Mouse (Mus musculus) lung, adult 2 months (tissue): ENCODE data around the gene Spata5. TPM values are rescaled to one million over a fixed set of nuclear protein-coding genes. Genes with fewer than 3 reads are reported as not detected.

ENCODE experiments used
- DNase-seq: peaks from one replicate; pipeline ENCODE4 v3.0.0; 2022
- H3K4me1 ChIP-seq: fragments of 200-500 bp; 2 replicates; pipeline ENCODE4 v1.6.1; 2011; ENCODE audit warnings: low read length; ENCODE audit not compliant: control insufficient read depth, insufficient read depth
- H3K4me3 ChIP-seq: fragments of 200-500 bp; replicated peaks from 2 replicates; pipeline ENCODE3; 2011; ENCODE audit warnings: low read depth, mild to moderate bottlenecking, control low read depth, low read length; ENCODE audit errors: extremely low read depth
- CTCF ChIP-seq: fragments of 200-500 bp; IDR thresholded peaks from 2 replicates; pipeline ENCODE4 v1.5.1; 2011; ENCODE audit warnings: mild to moderate bottlenecking, low read length, control low read depth; ENCODE audit not compliant: insufficient read depth
- POLR2A ChIP-seq: fragments of 200-500 bp; IDR thresholded peaks from 2 replicates; pipeline ENCODE4 v1.6.1; 2011; ENCODE audit warnings: low read depth, mild to moderate bottlenecking, control low read depth, low read length, borderline replicate concordance; ENCODE audit errors: extremely low read depth
- WGBS: fragments of 180-500 bp; shearing (Covaris S2); methylation state at CpG from one replicate; pipeline ENCODE4 v1.1.7; 2018; 5-methylcytosine and 5-hydroxymethylcytosine counted together
- polyA plus RNA-seq: library from polyadenylated mRNA; depleted of rRNA; stranded (reverse); fragments of >200 nt; gene quantifications from 2 replicates; pipeline ENCODE4 v1.2.3, GENCODE M21; 2012; rRNA removed

The Spata5 gene
- 0.92 and 2.4 TPM in 2 replicates for polyA plus RNA-seq

- TF ChIP-seq POLR2A (peak; percentile 90; the same call in 1 of the 2 replicates), CTCF (no peak)
- WGBS, result under 1% methylated on average over 47 of the region's 50 CpGs
- DNase-seq, result peak; percentile 92
- H3K4me3 ChIP-seq, result peak within 1 kb of the TSS; percentile 75
- H3K4me1 ChIP-seq, result peaks cover 3% of the 10 kb centered on the region; the same call in 1 of the 2 replicates
Observed at GRCm38 (mm10) chr3:37419458-37419991, at the start of gene Spata5. Gene Spata5, plus strand, starts transcription at chr3:37419896.

GRCm38 (mm10) chr3:37370407-37370806, 49.3 kb upstream of the Spata5 start:
- no peaks in the 10 kb centered on the region for H3K4me1 ChIP-seq
- no peak for DNase-seq
- TF ChIP-seq CTCF, result no peak
- TF ChIP-seq POLR2A, result no peak
- 46% methylated on average over 4 of the region's 4 CpGs for whole genome bisulfite sequencing
- H3K4me3 ChIP-seq, result no peak overlapping the region

GRCm38 (mm10) chr3:37373712-37374111, 46.0 kb upstream of the Spata5 start:
- H3K4me1 ChIP-seq, result no peaks in the 10 kb centered on the region
- WGBS, result 76% methylated on average over 11 of the region's 11 CpGs
- no peak for DNase-seq

GRCm38 (mm10) chr3:37377926-37378325, 41.8 kb upstream of the Spata5 start:
- 63% methylated on average over 6 of the region's 6 CpGs for WGBS

More at GRCm38 (mm10) chr3:37373712-37374111, 46.0 kb upstream of the Spata5 start:
- TF ChIP-seq POLR2A, result no peak
- no peak for TF ChIP-seq CTCF
- H3K4me3 ChIP-seq, result no peak overlapping the region

GRCm38 (mm10) chr3:37378412-37378811, 41.3 kb upstream of the Spata5 start:
- peaks cover 11% of the 10 kb centered on the region for H3K4me1 ChIP-seq
- H3K4me3 ChIP-seq, result no peak overlapping the region
- 61% methylated on average over 6 of the region's 6 CpGs for WGBS
- TF ChIP-seq POLR2A, result no peak
- DNase-seq, result peak; percentile 26

More at GRCm38 (mm10) chr3:37377926-37378325, 41.8 kb upstream of the Spata5 start:
- peaks cover 11% of the 10 kb centered on the region for H3K4me1 ChIP-seq
- H3K4me3 ChIP-seq, result no peak overlapping the region
- no peak for DNase-seq
- TF ChIP-seq POLR2A (no peak), CTCF (no peak)

- 75% methylated on average over 14 of the region's 14 CpGs for whole genome bisulfite sequencing
- DNase-seq, result no peak
- no peak overlapping the region for H3K4me3 ChIP-seq
- H3K4me1 ChIP-seq, result peaks cover 11% of the 10 kb centered on the region
- no peak for TF ChIP-seq CTCF
- TF ChIP-seq POLR2A, result no peak
Observed at GRCm38 (mm10) chr3:37379201-37379600, 40.5 kb upstream of the Spata5 start.

GRCm38 (mm10) chr3:37379930-37380881, 39.5 kb upstream of the Spata5 start:
- WGBS, result 47% methylated on average over 18 of the region's 18 CpGs
- peaks cover 11% of the 10 kb centered on the region for H3K4me1 ChIP-seq
- H3K4me3 ChIP-seq, result no peak overlapping the region
- TF ChIP-seq CTCF, result no peak
- no peak for TF ChIP-seq POLR2A
- DNase-seq, result peak; percentile 40

- Histone ChIP-seq H3K4me1 (peaks cover 11% of the 10 kb centered on the region), H3K4me3 (no peak overlapping the region)
- no peak for DNase-seq
- 52% methylated on average over 6 of the region's 6 CpGs for WGBS
- TF ChIP-seq CTCF (no peak), POLR2A (no peak)
Observed at GRCm38 (mm10) chr3:37381457-37381856, 38.2 kb upstream of the Spata5 start.

GRCm38 (mm10) chr3:37383096-37383765, 36.5 kb upstream of the Spata5 start:
- no peak for DNase-seq
- Histone ChIP-seq H3K4me1 (peaks cover 11% of the 10 kb centered on the region), H3K4me3 (no peak overlapping the region)
- TF ChIP-seq POLR2A (no peak), CTCF (no peak)
- 59% methylated on average over 6 of the region's 6 CpGs for WGBS
